9 mouse cellular contexts compared by ENCODE assay signal in the genomic region with DNA sequence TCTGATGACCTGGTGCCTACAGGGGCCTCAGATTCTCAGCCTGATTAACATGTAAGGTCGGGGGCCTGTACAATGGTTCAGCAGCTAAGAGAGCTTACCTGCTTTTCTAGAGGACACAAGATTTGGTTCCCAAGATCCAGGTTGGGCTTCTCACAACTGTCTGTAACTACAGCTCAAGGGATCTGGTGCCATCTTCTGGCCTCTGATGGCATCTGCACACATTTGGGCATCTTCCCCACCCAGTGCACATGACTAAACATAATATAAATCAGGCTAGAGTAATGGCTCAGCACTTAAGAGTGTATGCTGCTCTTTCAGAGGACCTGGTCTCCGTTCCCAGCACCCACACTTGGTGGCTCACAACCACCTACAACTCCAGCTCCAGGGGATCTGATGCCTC. TPM values are rescaled to one million over a fixed set of nuclear protein-coding genes. Genes with fewer than 3 reads are reported as not detected.
DNase-seq lines count a peak whose midpoint lies in the region; ATAC-seq and TF ChIP-seq lines count a peak whose summit lies in the region.
"Had no signal": no experiment of that assay in that cellular context is flagged by ENCODE, and none has a peak within 500 bp of the region (broad histone marks: within the 10 kb centered on the region; RNA-seq: fewer than 3 reads in every experiment).

No protein-coding gene starts in this region.

- CTCF ChIA-PET in Patski (lab: Charles Lee), result interaction anchor here (0.8 to 1.5 kb wide), 2 partner anchors 11 to 206 kb away, joined by 3 to 4 read pairs; no protein-coding TSS in a partner anchor

- no peak for TF ChIP-seq EP300 in stomach, postnatal 0 days (optimal IDR thresholded peaks at IDR 0.05)

- ATAC-seq in liver, embryonic 12.5 days, result no peak
- no peak for ATAC-seq in Patski
- ATAC-seq in stomach, postnatal 0 days (ENCODE audit: low FRiP score, low TSS enrichment), result no peak

- H3K9ac ChIP-seq in liver, embryonic 12.5 days, result no peak overlapping the region
- H3K9ac ChIP-seq in stomach, postnatal 0 days (ENCODE audit: low read length), result no peak overlapping the region
- H3K9ac ChIP-seq: heart, embryonic 15.5 days; neural tube, embryonic 12.5 days had no signal

- 0 out of 2 replicates have a peak, but pooled peaks cover 14% of the 10 kb centered on the region for H3K27me3 ChIP-seq in liver, embryonic 12.5 days (replicated peaks)
- H3K27me3 ChIP-seq in Patski, result peaks cover 3% of the 10 kb centered on the region
- no peaks in the 10 kb centered on the region for H3K27me3 ChIP-seq in stomach, postnatal 0 days (ENCODE audit: control insufficient read depth, insufficient read depth, low read length)
- H3K27me3 ChIP-seq: heart, embryonic 15.5 days; neural tube, embryonic 12.5 days had no signal

- in situ Hi-C loops in Patski (cut with MboI; ENCODE audit: low pct_unique_long_range_greater_than_20kb), result loop anchor here (25.0 kb wide), 1 partner anchor 324 kb away; no protein-coding TSS in a partner anchor

- no peaks in the 10 kb centered on the region for H3K9me3 ChIP-seq in liver, embryonic 12.5 days (replicated peaks)
- no peaks in the 10 kb centered on the region for H3K9me3 ChIP-seq in stomach, postnatal 0 days (ENCODE audit: control insufficient read depth, low read length)
- H3K9me3 ChIP-seq: heart, embryonic 15.5 days; neural tube, embryonic 12.5 days had no signal

- H3K4me3 ChIP-seq in liver, embryonic 12.5 days, result no peak overlapping the region
- H3K4me3 ChIP-seq in stomach, postnatal 0 days (ENCODE audit: low read depth, low read length), result no peak overlapping the region
- H3K4me3 ChIP-seq: heart, embryonic 15.5 days; neural tube, embryonic 12.5 days had no signal

- POLR2A ChIA-PET in Patski (lab: Charles Lee), result no interaction called here

- peak; percentile 86 for TF ChIP-seq CTCF in Patski (IDR thresholded peaks at IDR 0.05)
- peak; percentile 76 for TF ChIP-seq CTCF in stomach, postnatal 0 days (IDR thresholded peaks at IDR 0.05; ENCODE audit: low read depth)

- H3K27ac ChIP-seq in liver, embryonic 12.5 days, result no peak overlapping the region
- H3K27ac ChIP-seq in stomach, postnatal 0 days (replicated peaks), result no peak overlapping the region
- H3K27ac ChIP-seq: neural tube, embryonic 12.5 days had no signal

- no peak overlapping the region for H3K4me2 ChIP-seq in liver, embryonic 12.5 days
- H3K4me2 ChIP-seq in stomach, postnatal 0 days (replicated peaks; ENCODE audit: low read depth), result no peak overlapping the region
- H3K4me2 ChIP-seq: neural tube, embryonic 12.5 days had no signal

- DNase-seq in liver, result peak; percentile 70
- peak; percentile 10 for DNase-seq in Patski (ENCODE audit: low read depth, low spot score)
- peak; percentile 73 for DNase-seq in kidney, adult 9 months
- peak; percentile 48 for DNase-seq in stomach, postnatal 0 days (ENCODE audit: low spot score)
- no peak for DNase-seq in cerebellum, adult 9-10 months
- DNase-seq in layer of hippocampus, postnatal 36 days, result no peak

- H3K4me1 ChIP-seq in liver, embryonic 12.5 days, result peaks cover 36% of the 10 kb centered on the region
- H3K4me1 ChIP-seq in stomach, postnatal 0 days (replicated peaks; ENCODE audit: control insufficient read depth, insufficient read depth), result no peaks in the 10 kb centered on the region
- H3K4me1 ChIP-seq: neural tube, embryonic 12.5 days had no signal

- H3K36me3 ChIP-seq in liver, embryonic 12.5 days, result no peaks in the 10 kb centered on the region
- H3K36me3 ChIP-seq in stomach, postnatal 0 days (ENCODE audit: control insufficient read depth, insufficient read depth, low read length), result no peaks in the 10 kb centered on the region
- H3K36me3 ChIP-seq: neural tube, embryonic 12.5 days had no signal

- 53% methylated on average over 2 of the region's 2 CpGs for WGBS in liver, embryonic 12.5 days (ENCODE audit: insufficient replicate concordance)
- 92% methylated on average over 2 of the region's 2 CpGs for WGBS in stomach, postnatal 0 days

RNA-seq across cellular contexts. Expression of a gene that starts 3.5 kb away (rescaled TPM):
- polyA plus RNA-seq in liver, embryonic 12.5 days (2016; fragmentation: Nextera tagmentation; extraction: Ambion mirVana), result 0.11 and 0.14 TPM in 2 replicates
- not detected for polyA plus RNA-seq in Patski (2021)
- polyA plus RNA-seq in stomach, postnatal 0 days (2015; fragmentation: Nextera tagmentation; extraction: Ambion mirVana), result 0.11 and 0.15 TPM in 2 replicates
- under 1 TPM; 0.46 to 0.62 TPM for total RNA-seq in layer of hippocampus, postnatal 36 days (2021)

RNA-seq across cellular contexts. Expression of a gene that starts 53.7 kb away (rescaled TPM):
- polyA plus RNA-seq in liver, embryonic 12.5 days (2016; fragmentation: Nextera tagmentation; extraction: Ambion mirVana), result 0.49 and 0.51 TPM in 2 replicates
- not detected for polyA plus RNA-seq in Patski (2021)
- polyA plus RNA-seq in stomach, postnatal 0 days (2015; fragmentation: Nextera tagmentation; extraction: Ambion mirVana), result not detected in 2 replicates
- not detected for total RNA-seq in layer of hippocampus, postnatal 36 days (2021)
- polyA plus RNA-seq: neural tube, embryonic 12.5 days had no signal

Comparison
In these comparisons a context has a peak if more than half of its experiments do, and no peak if none do; other contexts are left out.
1. DNase-seq: peak in liver (single experiment), Patski (single experiment), kidney, adult 9 months (single experiment) and stomach, postnatal 0 days (single experiment); none in cerebellum, adult 9-10 months (single experiment) and layer of hippocampus, postnatal 36 days (0 of 2).